Mouse (Mus musculus): ENCODE results near the gene Tcp11l2. TPM values are rescaled to one million over a fixed set of nuclear protein-coding genes. Genes with fewer than 3 reads are reported as not detected.
A peak's percentile ranks its signal among the peaks of the same experiment; 100 is the strongest.

The Tcp11l2 gene
- polyA plus RNA-seq, 1 experiment from 2014 or later, result 22.1 TPM

- ATAC-seq (ENCODE audit: low FRiP score) (no peak), DNase-seq (ENCODE audit: low spot score) (no peak)
- Histone ChIP-seq H3K9ac (no peak overlapping the region), H3K27me3 (ENCODE audit: control insufficient read depth, insufficient read depth, low read length) (no peaks in the 10 kb centered on the region), H3K9me3 (ENCODE audit: control insufficient read depth, low read length) (no peaks in the 10 kb centered on the region), H3K4me2 (replicated peaks) (no peak overlapping the region), H3K4me1 (replicated peaks; ENCODE audit: control insufficient read depth, insufficient read depth, low read length) (peaks cover 17% of the 10 kb centered on the region; the same call in 1 of the 2 replicates), H3K27ac (no peak overlapping the region), H3K36me3 (replicated peaks; ENCODE audit: control insufficient read depth, insufficient read depth) (peaks cover 21% of the 10 kb centered on the region; the same call in 1 of the 2 replicates), H3K4me3 (replicated peaks; ENCODE audit: low read length) (no peak overlapping the region)
- 84% methylated on average over 4 of the region's 4 CpGs for WGBS
These were observed 80.2 kb downstream of the Tcp11l2 start for GRCm38 (mm10) chr10:84656618-84657017.

- peak; percentile 33 for DNase-seq (ENCODE audit: low spot score)
These were observed 81.1 kb downstream of the Tcp11l2 start for GRCm38 (mm10) chr10:84657437-84658087.

GRCm38 (mm10) chr10:84658088-84658848 is 81.8 kb downstream of the Tcp11l2 start:
- WGBS, result 41% methylated on average over 18 of the region's 18 CpGs
- DNase-seq (ENCODE audit: low spot score), result no peak
- no peaks in the 10 kb centered on the region for H3K27me3 ChIP-seq (ENCODE audit: control insufficient read depth, insufficient read depth, low read length)
- H3K4me1 ChIP-seq (replicated peaks; ENCODE audit: control insufficient read depth, insufficient read depth, low read length), result peaks cover 17% of the 10 kb centered on the region; the same call in 1 of the 2 replicates
- H3K9ac ChIP-seq, result no peak overlapping the region
- no peak overlapping the region for H3K4me2 ChIP-seq (replicated peaks)
- no peak overlapping the region for H3K4me3 ChIP-seq (replicated peaks; ENCODE audit: low read length)
- no peaks in the 10 kb centered on the region for H3K9me3 ChIP-seq (ENCODE audit: control insufficient read depth, low read length)
- ATAC-seq (ENCODE audit: low FRiP score), result no peak
- H3K36me3 ChIP-seq (replicated peaks; ENCODE audit: control insufficient read depth, insufficient read depth), result peaks cover 11% of the 10 kb centered on the region; the same call in 1 of the 2 replicates
- peak overlapping the region; percentile 65; the same call in 1 of the 2 replicates for H3K27ac ChIP-seq

More at GRCm38 (mm10) chr10:84657437-84658087, 81.1 kb downstream of the Tcp11l2 start:
- no peak overlapping the region for H3K4me2 ChIP-seq (replicated peaks)
- no peaks in the 10 kb centered on the region for H3K27me3 ChIP-seq (ENCODE audit: control insufficient read depth, insufficient read depth, low read length)
- H3K4me1 ChIP-seq (replicated peaks; ENCODE audit: control insufficient read depth, insufficient read depth, low read length), result peaks cover 17% of the 10 kb centered on the region; the same call in 1 of the 2 replicates
- no peak overlapping the region for H3K4me3 ChIP-seq (replicated peaks; ENCODE audit: low read length)
- peak overlapping the region; percentile 43 for H3K27ac ChIP-seq
- WGBS, result 27% methylated on average over 6 of the region's 6 CpGs
- no peak overlapping the region for H3K9ac ChIP-seq
- peaks cover 18% of the 10 kb centered on the region; the same call in 1 of the 2 replicates for H3K36me3 ChIP-seq (replicated peaks; ENCODE audit: control insufficient read depth, insufficient read depth)
- no peaks in the 10 kb centered on the region for H3K9me3 ChIP-seq (ENCODE audit: control insufficient read depth, low read length)
- ATAC-seq (ENCODE audit: low FRiP score), result no peak

- no peak for DNase-seq (ENCODE audit: low spot score)
- Histone ChIP-seq H3K27me3 (ENCODE audit: control insufficient read depth, insufficient read depth, low read length) (no peaks in the 10 kb centered on the region), H3K4me2 (replicated peaks) (no peak overlapping the region), H3K9me3 (ENCODE audit: control insufficient read depth, low read length) (no peaks in the 10 kb centered on the region), H3K9ac (no peak overlapping the region), H3K27ac (no peak overlapping the region), H3K4me1 (replicated peaks; ENCODE audit: control insufficient read depth, insufficient read depth, low read length) (peaks cover 17% of the 10 kb centered on the region; the same call in 1 of the 2 replicates), H3K4me3 (replicated peaks; ENCODE audit: low read length) (no peak overlapping the region), H3K36me3 (replicated peaks; ENCODE audit: control insufficient read depth, insufficient read depth) (peaks cover 10% of the 10 kb centered on the region; the same call in 1 of the 2 replicates)
- no peak for ATAC-seq (ENCODE audit: low FRiP score)
- WGBS, result 95% methylated on average over 3 of the region's 3 CpGs
These were observed 82.9 kb downstream of the Tcp11l2 start for GRCm38 (mm10) chr10:84659281-84659680.

- Histone ChIP-seq H3K4me1 (replicated peaks; ENCODE audit: control insufficient read depth, insufficient read depth, low read length) (peaks cover 17% of the 10 kb centered on the region; the same call in 1 of the 2 replicates), H3K27ac (no peak overlapping the region), H3K9me3 (ENCODE audit: control insufficient read depth, low read length) (no peaks in the 10 kb centered on the region), H3K4me2 (replicated peaks) (no peak overlapping the region), H3K36me3 (replicated peaks; ENCODE audit: control insufficient read depth, insufficient read depth) (peaks cover 10% of the 10 kb centered on the region; the same call in 1 of the 2 replicates), H3K9ac (no peak overlapping the region), H3K27me3 (ENCODE audit: control insufficient read depth, insufficient read depth, low read length) (no peaks in the 10 kb centered on the region), H3K4me3 (replicated peaks; ENCODE audit: low read length) (no peak overlapping the region)
- 97% methylated on average over 6 of the region's 6 CpGs for WGBS
- DNase-seq (ENCODE audit: low spot score), result no peak
- no peak for ATAC-seq (ENCODE audit: low FRiP score)
These were observed 85.7 kb downstream of the Tcp11l2 start for GRCm38 (mm10) chr10:84662138-84662537.

Other genes starting within 250 kb of the Tcp11l2 start
- gene Nuak1, start 136.0 kb upstream of the Tcp11l2 start, polyA plus RNA-seq (2014; fragmentation: Nextera tagmentation; extraction: Ambion mirVana), result 4.9 TPM in 2 replicates
- gene Ckap4, start 42.6 kb upstream of the Tcp11l2 start, polyA plus RNA-seq (2014; fragmentation: Nextera tagmentation; extraction: Ambion mirVana), result 71.0 and 74.4 TPM in 2 replicates
- gene Polr3b, start 45.7 kb downstream of the Tcp11l2 start, polyA plus RNA-seq (2014; fragmentation: Nextera tagmentation; extraction: Ambion mirVana), result 16.9 and 17.2 TPM in 2 replicates
- 23.0 and 25.1 TPM in 2 replicates for gene Rfx4, start 179.4 kb downstream of the Tcp11l2 start, polyA plus RNA-seq (2014; fragmentation: Nextera tagmentation; extraction: Ambion mirVana)